Mouse (Mus musculus) cerebellum, adult 9-11 months (tissue): Measurements from ENCODE around the gene Rapgef4.
A peak's percentile ranks its signal among the peaks of the same experiment; 100 is the strongest.
"Not testable (repeated sequence)": the region's sequence is repeated elsewhere in the genome, so short reads cannot be mapped to it uniquely, and the experiment has no call there.

Source experiments
- DNase-seq: peaks from one replicate; pipeline ENCODE4 v3.0.0; 2022

The Rapgef4 gene

DNA sequence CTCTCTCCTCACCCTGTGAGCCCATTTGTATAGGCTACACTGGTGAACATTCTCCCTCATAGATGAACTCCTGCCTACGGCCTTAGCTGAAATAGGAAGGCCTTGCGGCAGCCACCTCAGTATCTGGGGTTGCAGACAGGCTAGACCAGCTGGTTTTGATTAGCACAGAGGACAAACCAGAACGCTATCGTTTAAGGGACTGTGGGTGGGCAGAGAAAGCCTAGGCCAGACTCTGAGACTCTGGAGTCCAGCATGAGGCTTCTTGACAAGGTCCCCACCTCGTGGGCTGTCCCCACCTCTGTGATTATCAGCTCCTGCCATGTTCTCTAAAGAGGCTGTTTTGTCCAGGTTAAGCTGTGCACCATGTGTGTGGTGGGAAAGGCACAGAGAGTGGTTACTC is 142.8 kb downstream of the Rapgef4 start:
- no peak for DNase-seq

GRCm38 (mm10) chr2:72125786-72126185 is 144.7 kb downstream of the Rapgef4 start:
- DNase-seq = no peak

DNA sequence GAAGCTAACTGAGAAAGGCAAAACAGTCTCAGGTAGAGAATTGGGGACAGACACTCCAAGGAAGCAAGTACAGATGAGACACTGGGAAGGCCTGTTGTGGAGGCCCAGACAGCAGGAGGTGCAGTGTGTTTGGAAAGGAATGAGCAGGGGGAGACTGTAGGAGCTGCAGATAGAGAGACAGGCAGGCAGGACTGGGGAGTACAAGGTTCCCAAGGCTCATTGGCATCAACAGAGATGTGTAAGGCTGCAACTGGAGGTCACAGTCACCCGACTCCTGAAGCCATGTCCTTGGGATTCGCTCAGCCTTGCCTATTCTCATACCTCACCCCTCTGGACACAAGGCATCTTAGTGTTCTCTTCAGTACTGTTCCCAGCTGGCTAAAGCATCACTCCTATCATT is 145.4 kb downstream of the Rapgef4 start:
- no peak for DNase-seq

DNA sequence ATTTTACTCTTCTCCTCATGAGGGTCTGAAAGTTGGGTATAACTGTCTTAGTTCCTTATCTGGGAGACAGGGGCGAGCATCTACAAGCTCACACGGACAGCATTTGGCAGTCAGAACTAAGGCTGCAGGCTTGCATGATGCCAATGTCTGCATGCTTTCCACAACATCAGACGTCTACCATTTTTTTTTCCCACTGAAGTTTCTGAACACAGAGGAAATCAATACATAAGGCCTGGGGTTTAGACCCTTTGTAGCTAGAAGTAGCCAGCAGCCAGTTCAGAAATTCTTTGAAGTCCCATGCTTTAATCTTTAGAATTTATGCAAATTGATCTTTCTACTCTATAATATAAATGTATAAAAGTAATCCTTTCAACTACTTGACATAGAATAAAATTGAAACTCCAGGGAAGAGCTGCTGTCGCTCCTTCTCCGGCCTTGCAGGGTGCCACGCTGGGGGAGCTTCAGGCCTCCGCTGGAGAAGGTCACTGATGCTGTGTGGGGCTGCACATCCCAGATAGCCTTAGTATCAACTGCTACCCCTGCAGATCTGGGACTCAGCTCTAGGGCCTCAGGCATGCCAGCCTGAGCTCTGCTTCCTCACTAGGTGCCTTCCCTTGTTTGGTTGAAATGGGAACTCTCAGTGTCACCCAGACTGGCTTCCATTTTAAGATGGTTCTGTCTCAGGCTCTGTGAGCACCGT is 148.7 kb downstream of the Rapgef4 start:
- no peak for DNase-seq

GRCm38 (mm10) chr2:72132222-72132621 is 151.2 kb downstream of the Rapgef4 start:
- DNase-seq = no peak

- DNase-seq = no peak
These were observed 155.0 kb downstream of the Rapgef4 start for GRCm38 (mm10) chr2:72136045-72136444.

DNA sequence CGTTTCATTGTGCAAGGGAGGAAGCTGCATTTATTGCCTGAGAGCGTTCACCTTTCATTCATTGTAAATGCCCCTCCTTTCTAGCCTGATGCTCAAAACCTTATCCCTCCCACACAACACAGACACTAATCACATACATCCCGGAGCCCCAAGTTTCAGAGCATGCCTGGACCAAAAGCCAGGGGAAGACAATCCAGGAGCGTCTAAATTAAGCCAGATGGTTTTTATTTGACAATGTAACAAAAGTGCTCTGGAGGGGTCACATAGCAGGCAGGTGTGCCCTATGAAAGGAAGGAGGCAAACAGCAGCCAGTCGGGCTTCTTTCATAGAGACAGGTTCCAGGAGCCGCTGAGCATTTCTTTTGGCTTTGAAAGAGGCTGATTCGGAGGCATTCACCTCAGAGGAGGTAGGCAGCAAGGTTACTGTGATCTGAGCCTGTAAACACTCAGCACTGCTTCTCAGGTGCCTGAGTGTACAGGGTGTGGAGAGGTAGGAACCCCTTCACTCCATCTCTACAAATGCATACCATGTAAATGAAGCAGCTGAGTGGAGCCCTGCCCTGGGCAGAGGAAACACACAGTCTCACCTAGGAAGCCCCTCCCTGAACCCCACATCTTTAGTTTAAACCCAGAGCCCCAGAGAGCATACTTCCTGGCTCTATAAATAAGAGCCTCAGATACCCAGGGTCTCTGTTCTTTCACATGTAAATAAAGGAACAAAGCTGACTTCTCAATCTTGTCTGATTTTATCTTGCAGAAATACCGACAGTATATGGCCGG is 155.6 kb downstream of the Rapgef4 start:
- no peak for DNase-seq

DNA sequence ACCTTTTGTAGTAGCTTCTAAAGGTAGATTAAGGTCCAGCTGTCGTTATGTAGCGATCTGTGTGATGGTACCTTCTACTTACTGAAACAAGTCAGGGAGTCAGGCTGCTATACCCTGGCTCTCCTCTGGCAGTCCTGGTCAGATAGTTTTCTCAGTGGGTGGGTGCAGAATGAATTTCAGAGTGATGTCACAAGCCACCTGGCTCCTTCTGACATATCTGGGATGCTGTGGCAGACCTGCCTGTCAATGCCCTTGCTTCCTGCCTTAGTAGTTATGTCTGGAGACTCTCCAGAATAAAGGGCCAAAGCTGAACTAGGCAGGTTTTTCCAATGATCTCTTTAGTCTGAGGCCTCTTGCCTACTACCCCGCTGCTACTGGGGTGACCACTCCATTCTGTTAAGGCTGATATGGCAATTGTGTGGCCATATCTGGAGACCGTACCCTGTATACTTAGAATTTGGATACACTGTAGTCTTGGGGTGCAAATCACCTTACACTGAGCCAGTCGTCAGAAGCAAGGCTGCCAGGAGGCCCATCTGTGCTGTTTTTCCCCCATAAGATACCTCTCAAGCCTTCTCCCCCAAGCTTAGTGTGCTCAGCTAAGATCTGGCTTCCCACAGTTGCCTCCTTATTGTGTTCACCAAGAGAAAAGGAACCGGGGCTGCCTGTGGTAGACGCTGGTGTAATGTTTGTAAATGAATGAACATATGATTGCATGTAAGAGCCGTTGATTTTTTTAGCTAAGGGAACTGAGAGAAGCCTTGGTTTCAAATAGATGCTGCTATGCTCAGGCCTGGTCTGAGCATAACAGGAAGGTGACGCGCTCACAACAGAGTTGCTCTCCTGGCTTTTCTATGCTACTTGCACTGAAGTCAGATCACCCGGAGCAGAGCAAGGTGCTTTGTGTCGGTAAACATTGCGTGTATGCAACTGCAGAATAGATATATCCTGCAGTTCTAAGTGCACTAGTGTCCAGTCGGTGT is 159.1 kb downstream of the Rapgef4 start:
- DNase-seq = peak; percentile 54

GRCm38 (mm10) chr2:72141091-72141490 is 160.1 kb downstream of the Rapgef4 start:
- no peak for DNase-seq

- not testable (repeated sequence) for DNase-seq
These were observed 160.7 kb downstream of the Rapgef4 start for GRCm38 (mm10) chr2:72141732-72142131.

- DNase-seq = no peak
These were observed 162.4 kb downstream of the Rapgef4 start for GRCm38 (mm10) chr2:72143413-72143812.

DNA sequence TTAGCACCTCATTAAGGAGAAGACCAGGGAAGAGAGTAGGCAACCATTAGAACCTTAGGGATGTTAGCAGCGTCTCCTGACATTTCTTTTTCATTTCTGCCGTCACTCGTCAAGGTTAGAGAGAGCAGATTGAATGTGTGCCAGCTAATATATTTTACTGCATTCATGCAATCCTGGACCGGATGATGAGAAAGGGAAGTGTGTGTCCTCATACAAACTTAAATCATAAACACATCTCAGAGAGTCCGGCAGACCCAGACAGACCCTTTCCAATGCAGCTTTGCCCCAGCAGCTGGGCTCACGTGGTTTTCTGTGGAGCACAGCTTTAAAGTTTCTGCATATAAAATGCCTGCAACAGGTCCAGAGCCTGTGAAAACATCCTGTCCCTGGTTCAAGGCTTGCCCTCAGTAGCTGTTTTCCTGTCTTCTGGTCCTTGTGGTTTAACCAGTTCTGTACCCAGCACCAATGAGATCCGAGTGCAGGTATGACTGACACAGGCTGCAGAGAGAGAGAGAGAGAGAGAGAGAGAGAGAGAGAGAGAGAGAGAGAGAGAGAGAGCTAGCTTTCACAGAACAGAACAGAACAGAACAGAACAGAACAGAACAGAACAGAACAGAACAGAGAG is 163.6 kb downstream of the Rapgef4 start:
- DNase-seq = no peak

DNA sequence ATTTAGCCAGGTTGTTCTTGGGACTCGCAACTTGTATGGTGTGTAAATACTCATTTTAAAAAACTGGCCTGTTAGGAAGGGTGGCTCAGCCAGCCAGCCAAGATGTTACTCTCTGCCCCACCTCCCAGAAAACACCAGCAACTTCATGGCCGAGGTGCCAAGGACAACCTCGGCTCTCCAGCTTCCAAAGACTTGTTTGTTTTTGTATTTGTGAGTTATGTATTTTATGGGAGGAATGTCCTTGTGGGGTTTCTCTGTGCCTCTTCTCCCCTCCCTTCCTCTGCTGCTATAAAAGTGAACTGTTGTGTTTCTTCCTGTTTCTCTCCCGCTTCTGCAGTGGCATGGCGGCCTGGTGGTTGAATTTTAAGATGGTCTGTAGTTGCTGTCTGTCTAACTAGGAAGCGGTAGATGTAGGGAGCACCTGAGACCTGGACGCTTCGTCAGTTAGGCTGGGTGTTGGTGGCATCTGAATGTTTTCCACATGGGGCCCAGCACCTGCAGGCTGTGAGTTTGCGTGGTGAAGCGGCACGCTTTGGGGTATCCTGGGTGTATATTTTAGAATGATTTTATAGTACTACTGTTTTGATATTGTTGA is 164.3 kb downstream of the Rapgef4 start:
- no peak for DNase-seq

- no peak for DNase-seq
These were observed 165.0 kb downstream of the Rapgef4 start for GRCm38 (mm10) chr2:72146061-72146460.

GRCm38 (mm10) chr2:72147246-72147645 is 166.2 kb downstream of the Rapgef4 start:
- no peak for DNase-seq

GRCm38 (mm10) chr2:72147695-72148094 is 166.7 kb downstream of the Rapgef4 start:
- no peak for DNase-seq

DNA sequence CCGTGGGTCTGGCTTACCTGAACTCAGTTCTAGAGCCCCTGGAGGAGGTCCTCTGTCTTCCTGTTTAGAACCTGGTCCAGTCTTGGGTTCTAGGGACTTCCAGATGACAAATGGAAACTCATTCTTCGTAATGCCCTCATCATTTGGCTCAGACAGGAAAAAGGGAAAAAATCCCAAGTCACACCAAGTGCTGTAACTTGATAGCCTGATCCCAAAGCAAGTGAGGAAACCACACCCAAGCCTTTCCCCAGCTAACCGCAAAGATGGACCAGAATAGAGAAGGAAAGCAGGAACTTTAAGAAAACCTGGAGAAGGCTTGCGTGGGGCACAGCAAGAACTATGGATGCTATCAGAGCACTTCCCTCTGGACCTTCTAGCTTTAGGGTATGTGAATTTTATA is 167.6 kb downstream of the Rapgef4 start:
- no peak for DNase-seq

DNA sequence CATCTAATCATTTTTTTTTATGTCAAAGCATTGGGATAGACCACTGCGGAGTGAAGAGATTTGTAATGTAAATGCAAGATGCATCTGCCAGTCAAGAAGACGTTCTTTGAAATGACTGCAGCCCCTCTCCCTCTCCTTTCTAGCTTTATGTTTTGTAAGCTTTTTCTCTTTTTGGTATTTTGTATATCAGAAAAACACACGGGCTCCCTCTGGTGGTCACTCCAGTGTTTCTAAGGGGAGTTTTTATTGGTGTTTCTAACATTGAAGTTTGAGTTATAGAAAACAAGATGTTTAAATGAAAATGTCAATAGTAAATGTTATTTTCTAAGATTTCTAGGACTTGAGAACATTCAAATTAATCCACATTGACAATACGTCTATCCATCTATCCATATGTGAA is 168.0 kb downstream of the Rapgef4 start:
- peak; percentile 42 for DNase-seq

GRCm38 (mm10) chr2:72151792-72152554 is 170.9 kb downstream of the Rapgef4 start:
- no peak for DNase-seq

DNA sequence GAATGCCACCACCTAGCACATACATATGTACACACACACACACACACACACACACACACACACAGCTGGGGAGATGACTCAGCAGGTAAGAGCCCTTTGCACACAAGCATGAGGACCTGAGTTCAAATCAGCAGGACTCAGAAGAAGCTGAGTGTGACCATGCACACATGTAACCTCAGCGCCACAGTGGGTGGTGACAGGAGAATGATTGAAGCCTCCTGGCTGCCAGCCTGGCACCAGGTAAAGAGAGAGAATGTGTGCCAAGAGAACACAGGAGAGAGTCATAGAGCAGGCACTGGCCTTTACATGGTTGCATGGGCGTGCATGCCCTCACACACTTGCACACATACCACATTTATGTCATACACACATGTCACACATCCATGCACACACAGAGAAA is 171.7 kb downstream of the Rapgef4 start:
- no peak for DNase-seq

DNA sequence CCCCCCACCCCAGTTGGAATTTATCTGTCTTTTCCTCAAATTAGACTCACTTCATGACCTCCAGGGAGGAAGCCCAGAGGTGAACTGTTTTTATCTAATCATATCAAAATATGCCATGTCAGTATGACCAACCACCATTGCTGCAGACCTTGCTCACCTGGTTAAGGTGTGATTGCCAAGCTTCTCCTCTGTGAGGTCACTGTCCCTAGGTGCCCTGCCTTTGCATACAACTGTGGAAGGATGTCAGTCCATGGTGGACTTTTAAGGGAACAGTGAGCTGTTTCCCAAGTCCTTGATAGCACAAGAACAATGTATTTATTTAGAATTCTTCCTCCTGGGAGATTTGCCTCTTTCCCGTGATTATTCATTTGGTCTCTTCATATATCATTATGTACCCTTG is 172.8 kb downstream of the Rapgef4 start:
- no peak for DNase-seq
